Mouse (Mus musculus): ENCODE results near the gene Osgin1.

GRCm38 (mm10) chr8:119427634-119428349 lies 6.1 kb upstream of the Osgin1 start:
- TF ChIP-seq CTCF (IDR thresholded peaks at IDR 0.05; ENCODE audit: low read depth, low read length) (no peak), TAL1 (conservative IDR thresholded peaks at IDR 0.05; ENCODE audit: low read depth, low read length) (no peak)

Measured in G1E (cell line).